Mouse (Mus musculus) brain, embryonic 14.5 days (tissue): ENCODE measurements at regions not wholly inside any gene's neighbourhood (a gene's known extent, or its start where the extent isn't known, plus 50 kb on each side); places are given as distances from the start of the nearest gene placed in this dataset.

Experiments
- CTCF ChIP-seq: fragments of 200-500 bp; IDR thresholded peaks from 2 replicates; pipeline ENCODE4 v1.5.1; 2012; ENCODE audit warnings: inconsistent platforms, mild to moderate bottlenecking, moderate library complexity, borderline replicate concordance; ENCODE audit not compliant: insufficient read depth, insufficient read length; ENCODE audit errors: extremely low read depth
- POLR2A ChIP-seq: fragments of 200-500 bp; IDR thresholded peaks from 2 replicates; pipeline ENCODE4 v1.6.1; 2012; ENCODE audit warnings: mild to moderate bottlenecking, inconsistent platforms, borderline replicate concordance; ENCODE audit not compliant: poor library complexity, insufficient read depth, insufficient read length, severe bottlenecking; ENCODE audit errors: extremely low read depth

- TF ChIP-seq CTCF (no peak), POLR2A (no peak)
Measured at GRCm38 (mm10) chr14:15096865-15097264, 293.6 kb downstream of the Nek10 start.
